ENCODE assay signal across 14 mouse cellular contexts in the genomic region with DNA sequence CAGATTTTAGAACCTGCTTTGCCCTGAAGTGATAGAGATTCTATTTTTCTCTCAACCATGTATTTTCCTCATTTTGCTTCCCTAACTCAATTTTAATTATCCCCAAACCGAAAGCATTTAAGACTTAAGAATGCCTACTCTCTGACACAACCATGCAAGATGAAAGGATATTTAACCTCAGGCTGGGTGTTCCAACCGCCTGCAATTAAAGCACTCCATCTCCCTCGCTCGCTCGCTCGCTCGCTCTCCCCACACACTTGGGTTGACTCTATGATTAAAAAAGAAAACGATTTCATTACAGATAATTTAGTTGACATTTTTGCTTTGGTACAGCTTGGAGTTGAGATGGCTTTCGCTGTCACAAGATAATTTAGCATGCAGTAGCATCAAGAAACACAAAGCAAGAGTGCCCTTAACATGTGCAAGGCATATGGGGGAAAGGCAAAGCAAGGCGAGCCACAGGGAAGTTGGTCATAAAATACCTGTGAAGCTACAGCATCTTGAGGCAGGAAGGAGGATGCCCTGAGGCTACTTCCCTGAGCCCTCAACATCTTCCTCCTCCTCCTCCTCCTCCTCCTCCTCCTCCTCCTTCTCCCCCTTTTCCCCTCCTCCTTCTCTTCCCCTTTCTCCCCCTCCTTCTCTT.
DNase-seq lines count a peak whose midpoint lies in the region; ATAC-seq and TF ChIP-seq lines count a peak whose summit lies in the region.
"Had no signal": no experiment of that assay in that cellular context is flagged by ENCODE, and none has a peak within 500 bp of the region (broad histone marks: within the 10 kb centered on the region; RNA-seq: fewer than 3 reads in every experiment).

No protein-coding gene starts in this region.

- no peaks in the 10 kb centered on the region for H3K9me3 ChIP-seq in hindbrain, embryonic 12.5 days (replicated peaks)
- H3K9me3 ChIP-seq in midbrain, embryonic 14.5 days (ENCODE audit: control insufficient read depth, low read length): no peaks in the 10 kb centered on the region
- no peaks in the 10 kb centered on the region for H3K9me3 ChIP-seq in heart, embryonic 12.5 days (replicated peaks)
- H3K9me3 ChIP-seq: intestine, embryonic 15.5 days; kidney, embryonic 15.5 days had no signal

- no peak overlapping the region for H3K4me2 ChIP-seq in hindbrain, embryonic 12.5 days (replicated peaks)
- H3K4me2 ChIP-seq in midbrain, embryonic 14.5 days (ENCODE audit: low read length): no peak overlapping the region
- no peak overlapping the region for H3K4me2 ChIP-seq in heart, embryonic 12.5 days
- H3K4me2 ChIP-seq: intestine, embryonic 15.5 days; kidney, embryonic 15.5 days had no signal

- intact Hi-C loops in heart, postnatal 14 days (cut with DNase I): no loop called here

- WGBS in hindbrain, embryonic 12.5 days: 72% methylated on average over 10 of the region's 10 CpGs
- WGBS in midbrain, embryonic 14.5 days: 66% methylated on average over 10 of the region's 10 CpGs
- 90% methylated on average over 10 of the region's 10 CpGs for WGBS in heart, embryonic 12.5 days

- H3K27ac ChIP-seq in hindbrain, embryonic 12.5 days: peak overlapping the region; percentile 40; the same call in 1 of the 2 replicates
- H3K27ac ChIP-seq in midbrain, embryonic 14.5 days (replicated peaks; ENCODE audit: low read depth, low read length): peak overlapping the region; percentile 57
- H3K27ac ChIP-seq in heart, embryonic 12.5 days (ENCODE audit: poor library complexity, severe bottlenecking): no peak overlapping the region
- H3K27ac ChIP-seq: intestine, embryonic 15.5 days; kidney, embryonic 15.5 days had no signal

- no peak for TF ChIP-seq POLR2A in brain, embryonic 14.5 days (IDR thresholded peaks at IDR 0.05; ENCODE audit: borderline replicate concordance, extremely low read depth, insufficient read depth, insufficient read length, poor library complexity, severe bottlenecking)

- peaks cover 21% of the 10 kb centered on the region for H3K4me1 ChIP-seq in hindbrain, embryonic 12.5 days
- peaks cover 10% of the 10 kb centered on the region for H3K4me1 ChIP-seq in midbrain, embryonic 14.5 days (ENCODE audit: control insufficient read depth, insufficient read depth, low read length)
- H3K4me1 ChIP-seq in heart, embryonic 12.5 days (replicated peaks): peaks cover 8% of the 10 kb centered on the region; the same call in 1 of the 2 replicates
- H3K4me1 ChIP-seq: intestine, embryonic 15.5 days had no signal

- H3K4me3 ChIP-seq in hindbrain, embryonic 12.5 days: no peak overlapping the region
- no peak overlapping the region for H3K4me3 ChIP-seq in midbrain, embryonic 14.5 days (replicated peaks; ENCODE audit: low read depth, low read length)
- no peak overlapping the region for H3K4me3 ChIP-seq in heart, embryonic 12.5 days
- H3K4me3 ChIP-seq: intestine, embryonic 15.5 days; kidney, embryonic 15.5 days; myocyte had no signal

- no peaks in the 10 kb centered on the region for H3K27me3 ChIP-seq in hindbrain, embryonic 12.5 days
- no peaks in the 10 kb centered on the region for H3K27me3 ChIP-seq in midbrain, embryonic 14.5 days (ENCODE audit: control insufficient read depth, insufficient read depth, low read length)
- no peaks in the 10 kb centered on the region for H3K27me3 ChIP-seq in heart, embryonic 12.5 days (replicated peaks)
- H3K27me3 ChIP-seq: intestine, embryonic 15.5 days; kidney, embryonic 15.5 days had no signal

- no peak for TF ChIP-seq CTCF in brain, embryonic 14.5 days (IDR thresholded peaks at IDR 0.05; ENCODE audit: borderline replicate concordance, extremely low read depth, insufficient read depth, insufficient read length)

- peak; percentile 11 for DNase-seq in heart, adult 11 months
- DNase-seq in heart, postnatal 14 days: no peak
- peak; percentile 71 for DNase-seq in brain, embryonic 14.5 days (ENCODE audit: low read depth)
- peak; percentile 58 for DNase-seq in midbrain, embryonic 14.5 days
- DNase-seq: cerebellum, adult 2 months; lung, adult 18-20 months; right cerebral cortex, postnatal 25 days had no signal

- H3K9ac ChIP-seq in hindbrain, embryonic 12.5 days: no peak overlapping the region
- H3K9ac ChIP-seq in midbrain, embryonic 14.5 days (replicated peaks; ENCODE audit: low read length): no peak overlapping the region
- no peak overlapping the region for H3K9ac ChIP-seq in heart, embryonic 12.5 days
- H3K9ac ChIP-seq: intestine, embryonic 15.5 days; kidney, embryonic 15.5 days had no signal

- H3K36me3 ChIP-seq in hindbrain, embryonic 12.5 days: no peaks in the 10 kb centered on the region
- H3K36me3 ChIP-seq in midbrain, embryonic 14.5 days (ENCODE audit: control insufficient read depth, insufficient read depth, low read length): no peaks in the 10 kb centered on the region
- no peaks in the 10 kb centered on the region for H3K36me3 ChIP-seq in heart, embryonic 12.5 days
- H3K36me3 ChIP-seq: intestine, embryonic 15.5 days; kidney, embryonic 15.5 days had no signal

- ATAC-seq in hindbrain, embryonic 12.5 days (ENCODE audit: low FRiP score): no peak
- no peak for ATAC-seq in midbrain, embryonic 14.5 days (ENCODE audit: low FRiP score, low TSS enrichment)
- no peak for ATAC-seq in megakaryocyte-erythroid progenitor cell, adult 5-6 weeks (replicated peaks; ENCODE audit: low FRiP score, low TSS enrichment, poor library complexity, severe bottlenecking)
- ATAC-seq in megakaryocyte, adult 5-6 weeks (ENCODE audit: poor library complexity, severe bottlenecking): no peak
- ATAC-seq in heart, embryonic 12.5 days (ENCODE audit: insufficient number of reproducible peaks, low FRiP score): no peak
- ATAC-seq: intestine, embryonic 15.5 days had no signal

Comparison
In these comparisons a context has a peak if more than half of its experiments do, and no peak if none do; other contexts are left out.
1. DNase-seq: peak in heart, adult 11 months (single experiment), brain, embryonic 14.5 days (single experiment) and midbrain, embryonic 14.5 days (single experiment); none in heart, postnatal 14 days (0 of 2).